In genomic region chr16:5012036-5013005, GRCm38 (mm10) we compare ENCODE assay signal across 8 mouse cellular contexts. TPM values are rescaled to one million over a fixed set of nuclear protein-coding genes. Genes with fewer than 3 reads are reported as not detected.
DNase-seq lines count a peak whose midpoint lies in the region; ATAC-seq lines count a peak whose summit lies in the region.

No protein-coding gene starts in this region.

- H3K9me3 ChIP-seq in heart, embryonic 11.5 days (replicated peaks; ENCODE audit: control insufficient read depth, low read length): no peaks in the 10 kb centered on the region
- no peaks in the 10 kb centered on the region for H3K9me3 ChIP-seq in erythroblast, embryonic 14.5 days (ENCODE audit: control insufficient read depth, low read length)
- no peaks in the 10 kb centered on the region for H3K9me3 ChIP-seq in kidney, embryonic 16.5 days (ENCODE audit: low read length)
- no peaks in the 10 kb centered on the region for H3K9me3 ChIP-seq in midbrain, embryonic 15.5 days

- H3K27me3 ChIP-seq in heart, embryonic 11.5 days (ENCODE audit: control insufficient read depth, insufficient read depth, low read length): no peaks in the 10 kb centered on the region
- peaks cover 14% of the 10 kb centered on the region for H3K27me3 ChIP-seq in erythroblast, embryonic 14.5 days (ENCODE audit: control insufficient read depth)
- no peaks in the 10 kb centered on the region for H3K27me3 ChIP-seq in kidney, embryonic 16.5 days (ENCODE audit: insufficient read depth, low read length)
- H3K27me3 ChIP-seq in midbrain, embryonic 15.5 days (replicated peaks): no peaks in the 10 kb centered on the region

- H3K36me3 ChIP-seq in heart, embryonic 11.5 days (ENCODE audit: control insufficient read depth, insufficient read depth, low read length): peaks cover 16% of the 10 kb centered on the region
- H3K36me3 ChIP-seq in erythroblast, embryonic 14.5 days (ENCODE audit: control insufficient read depth): peaks cover 41% of the 10 kb centered on the region
- H3K36me3 ChIP-seq in kidney, embryonic 16.5 days (ENCODE audit: insufficient read depth, low read length): peaks cover 28% of the 10 kb centered on the region
- peaks cover 21% of the 10 kb centered on the region for H3K36me3 ChIP-seq in midbrain, embryonic 15.5 days (replicated peaks)

- WGBS in heart, embryonic 11.5 days (ENCODE audit: insufficient replicate concordance): 58% methylated on average over 13 of the region's 13 CpGs
- WGBS in kidney, embryonic 16.5 days: 41% methylated on average over 13 of the region's 13 CpGs
- WGBS in midbrain, embryonic 15.5 days: 51% methylated on average over 13 of the region's 13 CpGs

- H3K4me1 ChIP-seq in heart, embryonic 11.5 days (ENCODE audit: control insufficient read depth, insufficient read depth, low read length): peaks cover 11% of the 10 kb centered on the region; the same call in 1 of the 2 replicates
- peaks cover 33% of the 10 kb centered on the region for H3K4me1 ChIP-seq in erythroblast, embryonic 14.5 days (ENCODE audit: control insufficient read depth)
- H3K4me1 ChIP-seq in kidney, embryonic 16.5 days (ENCODE audit: insufficient read depth, low read length): peaks cover 13% of the 10 kb centered on the region
- peaks cover 13% of the 10 kb centered on the region for H3K4me1 ChIP-seq in midbrain, embryonic 15.5 days

- peak overlapping the region; percentile 72 for H3K4me3 ChIP-seq in heart, embryonic 11.5 days (ENCODE audit: low read depth, low read length)
- H3K4me3 ChIP-seq in erythroblast, embryonic 14.5 days (replicated peaks): peak overlapping the region; percentile 69
- peak overlapping the region; percentile 78 for H3K4me3 ChIP-seq in kidney, embryonic 16.5 days (ENCODE audit: low read length)
- peak overlapping the region; percentile 72 for H3K4me3 ChIP-seq in midbrain, embryonic 15.5 days

- no peak for DNase-seq in heart, postnatal 10 days
- DNase-seq in MN1 (ENCODE audit: low spot score): peak; percentile 37
- DNase-seq in adrenal gland, postnatal 36 days: no peak

- H3K27ac ChIP-seq in heart, embryonic 11.5 days (ENCODE audit: low read depth, low read length): 0 out of 2 replicates have a peak overlapping the region, but pooled peaks have one; percentile 25
- peak overlapping the region; percentile 78 for H3K27ac ChIP-seq in kidney, embryonic 16.5 days (ENCODE audit: low read length)
- peak overlapping the region; percentile 86 for H3K27ac ChIP-seq in midbrain, embryonic 15.5 days

- H3K4me2 ChIP-seq in heart, embryonic 11.5 days: peak overlapping the region; percentile 94
- peak overlapping the region; percentile 90 for H3K4me2 ChIP-seq in kidney, embryonic 16.5 days (replicated peaks; ENCODE audit: low read depth, low read length)
- H3K4me2 ChIP-seq in midbrain, embryonic 15.5 days: peak overlapping the region; percentile 55

- ATAC-seq in heart, embryonic 11.5 days (replicated peaks; ENCODE audit: insufficient number of reproducible peaks, low FRiP score, low TSS enrichment): no peak
- ATAC-seq in kidney, embryonic 16.5 days (ENCODE audit: low FRiP score, low TSS enrichment): peak; percentile 33; the same call in 1 of the 2 replicates
- ATAC-seq in midbrain, embryonic 15.5 days (replicated peaks): no peak
- ATAC-seq in erythroid progenitor cell, adult 5-6 weeks (replicated peaks; ENCODE audit: low FRiP score, poor library complexity, severe bottlenecking): no peak

- peak overlapping the region; percentile 78 for H3K9ac ChIP-seq in heart, embryonic 11.5 days (ENCODE audit: low read depth, low read length)
- peak overlapping the region; percentile 75 for H3K9ac ChIP-seq in kidney, embryonic 16.5 days (replicated peaks; ENCODE audit: low read length)
- peak overlapping the region; percentile 70 for H3K9ac ChIP-seq in midbrain, embryonic 15.5 days

- intact Hi-C loops in heart, postnatal 10 days (cut with DNase I): loop anchor here (2.0 kb wide), 1 partner anchor 46 kb away; no protein-coding TSS in a partner anchor

RNA-seq across cellular contexts. Expression of gene Rogdi, which starts 1.0 kb away (rescaled TPM):
- 50.1 and 54.4 TPM in 2 replicates for polyA plus RNA-seq in heart, embryonic 11.5 days (2014; fragmentation: Nextera tagmentation; extraction: Ambion mirVana)
- 10 to 100 TPM; 21.7 to 25.7 TPM for total RNA-seq in heart, postnatal 10 days (2021)
- 1.0 and 1.6 TPM in 2 replicates for polyA plus RNA-seq in erythroblast, embryonic 14.5 days (2012)
- 117 and 123 TPM in 2 replicates for polyA plus RNA-seq in kidney, embryonic 16.5 days (2015; fragmentation: Nextera tagmentation; extraction: Ambion mirVana)
- polyA plus RNA-seq in midbrain, embryonic 15.5 days (2015; fragmentation: Nextera tagmentation; extraction: Ambion mirVana): 157 TPM in 2 replicates
- total RNA-seq in erythroid progenitor cell, adult 5-6 weeks (2015; ENCODE audit: low replicate concordance): 13.0 and 19.7 TPM in 2 replicates
- total RNA-seq in erythroid progenitor cell, adult 5-6 weeks (2017; ENCODE audit: low replicate concordance): 4.9 and 10.9 TPM in 2 replicates
- total RNA-seq in adrenal gland, postnatal 36 days (2021): 10 to 100 TPM; 21.2 to 21.6 TPM

RNA-seq across cellular contexts. Expression of gene Smim22, which starts 5.2 kb away (rescaled TPM):
- polyA plus RNA-seq in heart, embryonic 11.5 days (2014; fragmentation: Nextera tagmentation; extraction: Ambion mirVana): 1.6 and 3.2 TPM in 2 replicates
- not detected for total RNA-seq in heart, postnatal 10 days (2021)
- polyA plus RNA-seq in erythroblast, embryonic 14.5 days (2012): not detected in 2 replicates
- polyA plus RNA-seq in kidney, embryonic 16.5 days (2015; fragmentation: Nextera tagmentation; extraction: Ambion mirVana): 12.5 and 15.0 TPM in 2 replicates
- polyA plus RNA-seq in midbrain, embryonic 15.5 days (2015; fragmentation: Nextera tagmentation; extraction: Ambion mirVana): 1.6 and 2.0 TPM in 2 replicates
- total RNA-seq in erythroid progenitor cell, adult 5-6 weeks (2015; ENCODE audit: low replicate concordance): not detected in 2 replicates
- total RNA-seq in erythroid progenitor cell, adult 5-6 weeks (2017; ENCODE audit: low replicate concordance): not detected in 2 replicates
- total RNA-seq in adrenal gland, postnatal 36 days (2021): not detected

RNA-seq across cellular contexts. Expression of gene Sept12, which starts 14.7 kb away (rescaled TPM):
- polyA plus RNA-seq in heart, embryonic 11.5 days (2014; fragmentation: Nextera tagmentation; extraction: Ambion mirVana): not detected in 2 replicates
- total RNA-seq in heart, postnatal 10 days (2021): not detected
- not detected in 2 replicates for polyA plus RNA-seq in erythroblast, embryonic 14.5 days (2012)
- polyA plus RNA-seq in kidney, embryonic 16.5 days (2015; fragmentation: Nextera tagmentation; extraction: Ambion mirVana): 0.06 TPM in 1 of 2 replicates, not detected in the other
- not detected in 2 replicates for polyA plus RNA-seq in midbrain, embryonic 15.5 days (2015; fragmentation: Nextera tagmentation; extraction: Ambion mirVana)
- not detected in 2 replicates for total RNA-seq in erythroid progenitor cell, adult 5-6 weeks (2015; ENCODE audit: low replicate concordance)
- total RNA-seq in erythroid progenitor cell, adult 5-6 weeks (2017; ENCODE audit: low replicate concordance): 0.39 TPM in 1 of 2 replicates, not detected in the other
- total RNA-seq in adrenal gland, postnatal 36 days (2021): not detected

RNA-seq across cellular contexts. Expression of gene Glyr1, which starts 37.3 kb away (rescaled TPM):
- 58.9 and 88.6 TPM in 2 replicates for polyA plus RNA-seq in heart, embryonic 11.5 days (2014; fragmentation: Nextera tagmentation; extraction: Ambion mirVana)
- 10 to 100 TPM; 57.2 to 60.4 TPM for total RNA-seq in heart, postnatal 10 days (2021)
- polyA plus RNA-seq in erythroblast, embryonic 14.5 days (2012): 0.42 and 0.50 TPM in 2 replicates
- polyA plus RNA-seq in kidney, embryonic 16.5 days (2015; fragmentation: Nextera tagmentation; extraction: Ambion mirVana): 172 and 176 TPM in 2 replicates
- 201 and 207 TPM in 2 replicates for polyA plus RNA-seq in midbrain, embryonic 15.5 days (2015; fragmentation: Nextera tagmentation; extraction: Ambion mirVana)
- total RNA-seq in erythroid progenitor cell, adult 5-6 weeks (2015; ENCODE audit: low replicate concordance): 28.8 and 47.8 TPM in 2 replicates
- 45.9 and 49.9 TPM in 2 replicates for total RNA-seq in erythroid progenitor cell, adult 5-6 weeks (2017; ENCODE audit: low replicate concordance)
- 10 to 100 TPM; 94.6 to 95.6 TPM for total RNA-seq in adrenal gland, postnatal 36 days (2021)

RNA-seq across cellular contexts. Expression of gene Ubn1, which starts 37.5 kb away (rescaled TPM):
- polyA plus RNA-seq in heart, embryonic 11.5 days (2014; fragmentation: Nextera tagmentation; extraction: Ambion mirVana): 16.6 and 16.8 TPM in 2 replicates
- 10 to 100 TPM; 34.4 to 35.7 TPM for total RNA-seq in heart, postnatal 10 days (2021)
- polyA plus RNA-seq in erythroblast, embryonic 14.5 days (2012): 1.9 and 2.3 TPM in 2 replicates
- polyA plus RNA-seq in kidney, embryonic 16.5 days (2015; fragmentation: Nextera tagmentation; extraction: Ambion mirVana): 17.4 and 20.2 TPM in 2 replicates
- 15.1 and 16.0 TPM in 2 replicates for polyA plus RNA-seq in midbrain, embryonic 15.5 days (2015; fragmentation: Nextera tagmentation; extraction: Ambion mirVana)
- total RNA-seq in erythroid progenitor cell, adult 5-6 weeks (2015; ENCODE audit: low replicate concordance): 28.1 and 41.8 TPM in 2 replicates
- total RNA-seq in erythroid progenitor cell, adult 5-6 weeks (2017; ENCODE audit: low replicate concordance): 50.9 and 75.1 TPM in 2 replicates
- total RNA-seq in adrenal gland, postnatal 36 days (2021): 10 to 100 TPM; 35.2 to 38.5 TPM

Comparison
In these comparisons a context has a peak if more than half of its experiments do, and no peak if none do; other contexts are left out.
1. H3K27ac ChIP-seq: peak in every context shown above with its lines; median percentile 86 in midbrain, embryonic 15.5 days; 78 in kidney, embryonic 16.5 days; 25 in heart, embryonic 11.5 days.
2. RNA of gene Rogdi, which starts 1.0 kb away (polyA plus RNA-seq): 157 TPM in midbrain, embryonic 15.5 days, 117 to 123 TPM in kidney, embryonic 16.5 days and 50.1 to 54.4 TPM in heart, embryonic 11.5 days; 1.0 to 1.6 TPM in erythroblast, embryonic 14.5 days; every median in the first group is over 10 times any median in the second.
3. Peak in every context shown above with its lines, with median percentiles within 50 percentile points of each other: H3K4me2 ChIP-seq, H3K4me3 ChIP-seq and H3K9ac ChIP-seq.